Mouse (Mus musculus): ENCODE results near the gene Cald1.

The Cald1 gene

DNA sequence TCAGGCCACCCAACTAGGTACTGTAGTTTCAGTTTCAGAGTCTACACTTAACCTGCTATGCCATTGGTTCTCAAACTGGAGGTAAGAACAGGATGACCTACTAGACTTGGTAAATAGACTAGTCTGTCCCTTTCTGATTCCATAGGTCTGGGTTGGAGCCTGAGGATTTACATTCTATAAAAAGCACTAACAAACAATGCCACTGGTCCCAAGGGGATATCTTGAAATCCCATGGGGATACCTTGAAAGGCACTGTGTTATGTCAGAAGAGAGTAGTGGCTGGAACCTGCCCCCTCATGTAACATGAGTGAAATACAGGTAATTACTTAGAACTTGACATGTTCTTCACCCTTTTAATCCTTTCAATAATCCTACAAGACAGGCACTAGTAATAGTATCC is 178.1 kb downstream of the Cald1 start:
- no peak for DNase-seq

DNA sequence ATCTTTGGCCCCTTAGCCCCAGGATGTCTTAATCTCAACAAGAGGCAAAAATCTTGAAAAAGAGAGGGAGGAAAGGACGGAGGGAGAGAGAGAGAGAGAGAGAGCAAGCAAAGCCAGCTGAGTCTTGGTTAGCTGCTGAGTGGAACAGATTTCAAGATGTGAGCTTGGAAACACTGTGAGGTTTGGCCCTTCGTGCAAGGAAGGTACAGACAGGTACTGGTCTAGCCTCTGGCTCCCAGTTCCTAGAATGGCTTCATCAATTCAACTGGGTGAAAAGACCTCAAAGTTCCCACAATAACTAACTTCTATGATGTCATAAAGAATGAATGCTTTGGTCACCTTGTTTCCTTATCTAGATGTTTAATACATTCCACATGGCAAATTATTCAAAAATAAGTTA is 178.8 kb downstream of the Cald1 start:
- no peak for DNase-seq

DNA sequence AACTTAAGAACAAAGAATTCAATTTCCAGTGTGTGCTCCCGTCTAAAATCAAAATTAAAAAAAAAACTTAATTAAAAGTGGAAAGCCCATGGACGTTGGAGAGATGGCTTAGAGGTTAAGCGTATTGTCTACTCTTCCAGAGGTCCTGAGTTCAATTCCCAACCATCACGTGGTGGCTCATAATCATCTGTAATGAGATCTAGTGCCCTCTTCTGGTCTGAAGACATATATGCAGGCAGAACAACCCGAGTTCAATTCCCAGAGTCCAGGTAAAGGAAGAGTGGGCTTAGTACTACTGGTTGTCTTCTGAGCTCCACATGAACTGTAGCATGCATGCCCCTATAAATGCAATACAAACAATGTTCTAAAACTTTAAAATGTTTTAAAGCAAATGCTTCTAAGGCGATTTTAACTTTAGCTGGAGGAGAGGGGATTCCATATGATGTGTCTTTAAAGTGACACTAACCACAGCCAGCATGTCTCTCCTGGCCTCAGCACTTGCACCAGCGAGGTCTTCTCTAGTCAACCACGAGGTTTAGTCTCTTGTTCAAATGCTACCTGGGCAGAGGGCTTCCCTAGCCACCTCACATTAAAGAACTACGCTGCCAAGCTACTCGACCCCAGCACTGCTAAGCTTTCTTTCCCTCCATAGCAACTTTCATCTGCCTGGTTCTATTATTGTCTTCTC is 179.8 kb downstream of the Cald1 start:
- no peak for DNase-seq

DNA sequence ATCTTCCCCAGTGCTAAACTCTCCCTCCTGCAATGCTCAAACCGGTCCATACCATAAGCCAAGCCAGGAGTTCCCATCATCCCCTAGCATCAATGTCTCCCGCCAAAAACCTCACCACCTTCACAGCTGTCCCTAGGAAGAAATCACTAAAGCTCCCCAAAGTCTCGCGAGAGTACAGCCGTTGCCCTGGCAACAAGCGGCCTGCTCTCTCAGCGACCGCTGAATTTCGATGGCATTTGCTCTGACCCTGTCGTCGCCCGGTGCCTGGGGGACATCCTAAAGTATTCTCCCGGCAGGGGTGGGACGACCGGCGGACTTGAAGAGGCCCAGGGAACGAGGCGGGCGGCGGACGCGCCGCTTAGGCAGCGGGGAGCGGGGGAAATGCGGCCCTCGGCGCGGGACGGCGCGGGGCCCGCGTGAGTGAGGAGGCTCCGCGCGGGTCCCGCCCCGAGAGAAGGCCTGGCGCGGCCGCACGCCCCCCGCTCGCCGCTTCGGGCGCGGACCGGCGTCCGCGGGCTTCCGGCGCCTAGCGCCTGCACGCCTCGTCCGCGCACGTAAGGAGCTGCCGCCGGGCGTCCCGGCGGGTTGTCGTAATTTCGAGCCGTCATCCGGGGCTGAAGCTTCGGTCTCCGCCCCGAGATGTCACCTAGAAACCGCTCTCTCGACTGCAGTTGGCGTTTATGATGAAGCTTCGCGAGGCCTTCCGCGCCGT is 182.1 kb downstream of the Cald1 start, which contains the start of gene Agbl3:
Agbl3 (plus strand) TSS at position 202 of the 712 bp plus-strand sequence.
- peak; percentile 96 for DNase-seq

DNA sequence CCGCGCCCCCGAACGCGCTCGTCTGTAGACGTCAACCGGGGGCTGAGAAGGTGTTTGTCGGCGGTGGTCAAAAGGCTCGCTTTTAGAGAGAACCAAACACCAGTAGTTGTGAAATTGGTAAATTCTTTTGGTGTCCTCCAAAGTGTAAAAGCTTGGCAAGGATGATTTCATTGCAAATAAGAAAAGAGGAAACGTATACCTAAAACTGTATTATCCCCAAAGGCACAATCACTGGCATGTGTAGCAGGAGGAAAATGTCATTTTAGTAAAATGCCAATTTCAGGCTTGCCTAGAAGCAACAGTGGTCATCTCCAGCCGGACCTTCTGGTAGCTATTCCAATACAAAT is 182.6 kb downstream of the Cald1 start:
- no peak for DNase-seq

DNA sequence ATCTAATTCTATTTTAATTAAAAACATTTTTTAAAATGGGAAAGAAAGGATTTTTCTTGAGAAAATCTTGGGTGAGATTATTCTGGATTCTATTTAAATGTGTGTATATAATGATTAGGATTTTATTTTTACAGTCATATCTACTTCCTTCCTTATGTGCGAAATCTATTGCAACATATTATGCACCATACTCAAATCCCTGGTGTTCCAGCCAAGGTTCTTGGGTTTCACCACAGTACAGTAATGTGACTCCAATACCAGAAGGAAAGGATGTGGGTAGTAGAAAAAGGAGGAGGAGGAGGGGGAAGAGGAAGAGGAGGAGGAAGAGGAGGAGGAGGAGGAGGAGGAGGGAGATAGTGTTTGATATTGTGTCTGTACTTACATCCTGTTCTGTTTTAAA is 184.2 kb downstream of the Cald1 start:
- DNase-seq, result no peak

DNA sequence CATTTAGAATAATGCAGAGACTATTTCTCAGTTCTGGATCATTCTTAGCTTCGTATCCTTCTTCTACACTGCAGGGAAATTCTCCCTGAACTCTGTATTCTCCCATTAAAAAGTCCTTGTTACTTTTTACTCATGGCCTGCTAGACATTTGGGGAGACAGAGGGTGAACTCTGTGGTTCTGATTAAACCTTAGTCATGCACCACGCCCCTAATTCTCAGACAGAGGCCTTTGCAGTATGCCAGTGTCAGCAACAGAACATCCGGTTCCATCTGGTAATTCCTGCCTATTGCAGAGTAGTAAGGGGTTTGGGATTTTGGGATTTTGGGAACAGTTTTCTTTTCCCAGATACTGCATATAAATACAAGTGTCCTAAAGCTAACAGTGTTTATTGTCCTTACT is 198.6 kb downstream of the Cald1 start:
- DNase-seq, result peak; percentile 53

DNA sequence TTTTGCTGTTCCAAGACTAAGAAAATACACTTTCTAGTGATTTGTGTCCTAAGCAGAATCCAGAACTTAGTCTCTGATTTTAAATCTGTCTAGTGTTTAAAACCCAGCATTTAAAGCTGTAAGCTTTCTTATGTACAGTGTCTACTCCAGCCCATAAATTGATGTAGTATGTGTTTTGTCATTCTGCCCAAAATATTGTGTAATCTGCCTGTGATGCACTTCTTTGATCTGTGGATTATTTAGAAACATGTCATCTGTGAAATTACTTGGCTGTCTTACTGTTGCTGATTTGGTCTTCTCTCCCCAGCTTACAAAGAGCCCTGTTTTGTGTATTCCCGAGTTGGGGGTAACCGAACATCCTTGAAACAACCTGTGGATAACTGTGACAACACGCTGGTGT is 199.6 kb downstream of the Cald1 start:
- DNase-seq, result peak; percentile 51

DNA sequence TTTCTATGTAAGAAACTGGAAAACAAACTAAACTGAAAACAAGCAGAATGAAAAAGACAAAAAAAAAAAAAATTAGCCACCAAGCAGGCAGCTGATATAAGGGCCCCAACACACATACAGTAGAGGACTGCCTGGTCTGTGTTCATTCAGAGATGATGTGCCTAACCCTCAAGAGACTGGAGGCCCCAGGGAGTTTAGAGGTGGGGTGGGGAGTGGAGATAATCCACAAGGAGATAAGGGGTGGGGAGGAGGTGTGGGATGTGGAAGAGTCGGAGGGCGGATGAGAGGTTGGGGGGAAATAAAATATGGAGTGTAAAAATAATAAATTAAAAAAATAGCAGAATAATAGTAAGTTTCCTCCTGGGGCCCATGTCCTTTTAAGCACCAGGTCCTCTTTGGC is 207.3 kb downstream of the Cald1 start:
- no peak for DNase-seq

DNA sequence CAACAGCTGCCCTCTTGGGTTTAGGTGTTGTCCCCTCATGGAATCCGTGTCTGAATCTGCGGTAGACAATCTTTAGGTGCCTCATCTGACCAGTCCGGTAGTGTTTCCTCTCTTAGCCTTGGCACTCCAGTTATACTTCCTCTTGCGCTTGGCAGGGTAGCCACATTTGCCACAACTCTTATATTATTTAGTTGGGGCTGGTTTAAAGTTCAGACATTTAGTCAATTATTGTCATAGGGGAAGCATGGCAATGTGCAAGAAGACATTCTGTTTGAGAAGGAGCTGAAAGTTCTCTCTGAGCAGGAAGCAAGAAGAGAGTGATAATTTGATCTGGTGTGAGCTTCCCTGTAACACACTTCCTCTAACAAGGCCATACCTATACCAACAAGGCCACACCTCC is 212.4 kb downstream of the Cald1 start:
- DNase-seq, result no peak

DNA sequence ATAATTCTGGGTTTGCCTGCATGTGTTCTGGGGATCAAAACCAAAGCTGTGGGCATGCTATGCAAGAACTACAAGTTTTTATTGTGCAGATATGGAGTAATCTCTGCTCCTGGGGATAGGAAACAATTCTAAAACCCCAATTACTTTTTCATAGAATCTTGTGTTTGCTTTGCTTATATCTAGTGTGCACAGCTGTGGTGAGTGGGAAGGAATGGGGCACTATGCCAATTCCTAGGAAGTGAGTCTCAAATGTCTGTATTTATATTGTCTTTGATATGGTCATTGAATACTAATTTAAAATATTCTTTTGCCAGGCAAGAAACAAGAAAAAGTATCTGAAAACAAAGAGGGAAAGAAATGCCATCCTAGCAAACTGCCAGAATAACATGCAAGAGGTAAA is 226.1 kb downstream of the Cald1 start:
- no peak for DNase-seq

Data from lung, postnatal 36 days (tissue).